Mouse (Mus musculus) heart, embryonic 15.5 days (tissue): ENCODE measurements at regions not wholly inside any gene's neighbourhood (a gene's known extent, or its start where the extent isn't known, plus 50 kb on each side); places are given as distances from the start of the nearest gene placed in this dataset.

Source experiments
- ATAC-seq: fragments of 200-750 bp; cut with Nextera tagmentation; replicated peaks from 2 replicates; pipeline ENCODE4 v1.8.0; 2017; ENCODE audit warnings: low read depth, moderate TSS enrichment; ENCODE audit not compliant: insufficient number of reproducible peaks, insufficient read depth, low FRiP score
- H3K27ac ChIP-seq: fragments of 300-500 bp; sonication (generic); 2 replicates; pipeline ENCODE4 v1.5.1; 2015; ENCODE audit warnings: mild to moderate bottlenecking, inconsistent platforms
- H3K27me3 ChIP-seq: fragments of 300-500 bp; sonication (generic); 2 replicates; pipeline ENCODE4 v1.6.1; 2015; ENCODE audit warnings: inconsistent platforms
- H3K36me3 ChIP-seq: fragments of 300-500 bp; sonication (generic); 2 replicates; pipeline ENCODE4 v1.6.1; 2015; ENCODE audit warnings: mild to moderate bottlenecking, inconsistent platforms
- H3K4me1 ChIP-seq: fragments of 300-500 bp; sonication (generic); replicated peaks from 2 replicates; pipeline ENCODE4 v1.6.1; 2015; ENCODE audit warnings: inconsistent platforms
- H3K4me2 ChIP-seq: fragments of 300-500 bp; sonication (generic); 2 replicates; pipeline ENCODE4 v1.6.1; 2015; ENCODE audit warnings: inconsistent platforms, mild to moderate bottlenecking, moderate library complexity
- H3K4me3 ChIP-seq: fragments of 300-500 bp; sonication (generic); 2 replicates; pipeline ENCODE4 v1.5.1; 2015; ENCODE audit warnings: mild to moderate bottlenecking, inconsistent platforms
- H3K9ac ChIP-seq: fragments of 300-500 bp; sonication (generic); 2 replicates; pipeline ENCODE4 v1.6.1; 2015; ENCODE audit warnings: mild to moderate bottlenecking, inconsistent platforms
- H3K9me3 ChIP-seq: fragments of 300-500 bp; sonication (generic); replicated peaks from 2 replicates; pipeline ENCODE4 v1.6.1; 2016; ENCODE audit warnings: inconsistent platforms
- WGBS: fragments of 180-500 bp; shearing (Covaris S2); methylation state at CpG from one replicate; pipeline ENCODE4 v1.1.7; 2015; ENCODE audit warnings: mixed read lengths; 5-methylcytosine and 5-hydroxymethylcytosine counted together

DNA sequence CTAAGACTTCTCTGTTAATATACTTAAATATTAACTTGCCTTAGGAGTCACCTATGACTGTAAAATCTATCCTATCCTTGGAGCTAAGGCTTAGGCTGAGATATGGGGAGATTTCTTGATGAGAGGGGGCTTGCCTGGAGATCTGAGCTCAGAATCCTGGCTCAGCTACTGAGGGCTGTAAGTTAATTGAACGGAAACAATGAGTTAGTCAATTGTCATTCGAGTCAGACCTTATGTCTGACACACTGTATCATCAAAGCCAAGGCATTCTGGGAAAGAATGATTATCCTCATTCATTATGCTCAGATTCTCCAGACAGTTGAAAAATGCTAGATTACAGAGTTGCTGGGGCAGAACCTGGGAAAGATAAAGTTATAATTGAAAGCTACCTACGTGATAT lies 118.5 kb downstream of the Zfp395 start:
- no peak overlapping the region for H3K27ac ChIP-seq
- H3K4me1 ChIP-seq = peaks cover 9% of the 10 kb centered on the region
- H3K27me3 ChIP-seq = no peaks in the 10 kb centered on the region
- no peaks in the 10 kb centered on the region for H3K9me3 ChIP-seq
- no peak overlapping the region for H3K4me2 ChIP-seq
- no peaks in the 10 kb centered on the region for H3K36me3 ChIP-seq
- no peak for ATAC-seq
- H3K4me3 ChIP-seq = no peak overlapping the region
- 63% methylated on average over 3 of the region's 3 CpGs for WGBS
- H3K9ac ChIP-seq = no peak overlapping the region

DNA sequence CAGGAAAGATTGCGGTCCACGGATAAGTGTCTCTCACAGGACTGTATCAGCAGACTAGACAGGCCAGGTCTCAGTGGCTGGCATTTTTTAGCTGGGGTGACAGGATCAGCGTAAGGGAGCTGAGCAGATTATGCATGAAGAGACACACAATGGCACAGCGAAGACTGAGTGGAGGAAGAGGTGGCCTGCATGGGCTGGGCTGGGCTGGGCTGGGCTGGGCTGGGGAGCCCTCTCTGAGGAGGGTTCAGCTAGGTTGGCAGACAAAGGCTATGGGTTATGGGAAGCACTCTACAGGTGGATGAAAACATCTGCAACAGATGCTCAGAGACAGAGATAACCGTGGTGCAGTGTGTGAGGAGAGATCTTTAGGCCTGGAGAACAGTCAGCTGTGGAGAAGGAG lies 121.6 kb downstream of the Zfp395 start:
- Histone ChIP-seq H3K9ac (no peak overlapping the region), H3K36me3 (no peaks in the 10 kb centered on the region), H3K4me1 (peaks cover 9% of the 10 kb centered on the region), H3K27ac (no peak overlapping the region), H3K4me3 (no peak overlapping the region), H3K4me2 (peak overlapping the region; percentile 16; the same call in 1 of the 2 replicates), H3K9me3 (no peaks in the 10 kb centered on the region), H3K27me3 (no peaks in the 10 kb centered on the region)
- WGBS = 31% methylated on average over 5 of the region's 5 CpGs
- ATAC-seq = no peak

DNA sequence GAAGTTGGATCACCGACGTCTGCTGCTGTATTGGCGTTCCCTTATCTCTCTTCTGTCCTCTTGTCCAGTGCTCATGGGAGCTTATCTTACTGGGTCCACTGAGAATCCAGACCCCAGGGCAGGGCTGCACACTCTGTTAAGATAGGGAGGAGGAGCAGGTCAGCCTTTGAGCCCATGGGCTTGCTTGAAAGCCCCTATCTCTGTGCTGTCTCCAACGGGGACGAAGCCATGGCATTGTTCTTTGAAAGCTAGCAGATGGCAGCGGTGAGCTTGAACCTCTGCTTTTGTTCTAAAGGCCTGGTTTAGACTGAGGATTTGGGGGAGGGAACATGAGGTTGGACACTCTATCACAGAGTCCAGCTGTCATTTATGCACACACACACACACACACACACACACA lies 122.2 kb downstream of the Zfp395 start:
- H3K4me2 ChIP-seq = no peak overlapping the region
- H3K27ac ChIP-seq = no peak overlapping the region
- no peaks in the 10 kb centered on the region for H3K27me3 ChIP-seq
- no peaks in the 10 kb centered on the region for H3K36me3 ChIP-seq
- H3K9me3 ChIP-seq = no peaks in the 10 kb centered on the region
- WGBS = 19% methylated on average over 6 of the region's 6 CpGs
- no peak overlapping the region for H3K4me3 ChIP-seq
- no peak for ATAC-seq
- peaks cover 9% of the 10 kb centered on the region for H3K4me1 ChIP-seq
- no peak overlapping the region for H3K9ac ChIP-seq
